Mouse (Mus musculus): ENCODE data around the gene Plcd3. TPM values are rescaled to one million over a fixed set of nuclear protein-coding genes. Genes with fewer than 3 reads are reported as not detected.

Gene Plcd3
- total RNA-seq, 2 experiments from 2014 or later: 9.3 to 10.2 TPM

DNA sequence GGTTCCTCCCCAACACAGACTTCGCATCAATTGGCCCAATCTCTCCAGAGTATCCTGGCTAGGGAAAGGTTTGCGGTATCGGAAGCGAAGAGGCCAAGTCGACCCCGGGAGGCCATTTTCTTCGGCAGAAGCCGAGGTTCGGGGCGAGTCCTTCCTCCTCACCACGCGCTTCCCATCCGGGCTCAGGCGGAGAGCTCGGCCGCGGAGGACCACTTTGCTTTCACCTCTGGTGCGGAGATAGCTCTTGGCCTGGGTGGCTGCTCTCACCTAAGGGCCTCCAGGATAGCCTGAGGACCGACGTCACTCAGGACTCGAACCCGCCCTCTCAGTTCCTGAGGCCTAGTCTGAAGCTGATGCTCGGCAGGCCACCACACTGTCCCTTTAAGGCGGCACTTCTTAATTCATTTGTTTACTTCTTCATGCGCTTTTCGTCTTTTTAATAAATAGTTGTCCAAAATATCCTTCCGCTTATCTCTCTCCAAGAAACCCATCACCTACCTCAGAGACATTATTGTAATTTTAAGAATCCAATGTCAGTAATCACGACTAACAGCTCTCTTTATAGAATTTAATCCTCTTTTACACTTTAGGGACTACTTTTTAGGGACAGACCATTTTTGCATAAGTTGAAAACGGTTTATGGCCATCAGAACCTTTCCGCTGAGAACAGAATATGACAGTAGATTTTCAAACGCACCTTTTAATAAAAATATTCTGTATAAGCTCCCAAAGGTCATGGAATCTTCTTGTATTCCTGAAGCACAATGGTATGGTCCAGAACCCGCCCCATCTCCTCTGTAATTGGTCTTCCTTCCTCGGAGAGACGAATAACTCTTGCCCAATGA lies 13.9 kb upstream of the Plcd3 start:
- H3K27ac ChIP-seq: peak overlapping the region; percentile 99
- H3K4me3 ChIP-seq: peak overlapping the region; percentile 89
- peak; percentile 75 to 85 for DNase-seq (ENCODE audit: low spot score in 2 of 2)
- no peak for TF ChIP-seq CTCF (conservative IDR thresholded peaks at IDR 0.05)

DNA sequence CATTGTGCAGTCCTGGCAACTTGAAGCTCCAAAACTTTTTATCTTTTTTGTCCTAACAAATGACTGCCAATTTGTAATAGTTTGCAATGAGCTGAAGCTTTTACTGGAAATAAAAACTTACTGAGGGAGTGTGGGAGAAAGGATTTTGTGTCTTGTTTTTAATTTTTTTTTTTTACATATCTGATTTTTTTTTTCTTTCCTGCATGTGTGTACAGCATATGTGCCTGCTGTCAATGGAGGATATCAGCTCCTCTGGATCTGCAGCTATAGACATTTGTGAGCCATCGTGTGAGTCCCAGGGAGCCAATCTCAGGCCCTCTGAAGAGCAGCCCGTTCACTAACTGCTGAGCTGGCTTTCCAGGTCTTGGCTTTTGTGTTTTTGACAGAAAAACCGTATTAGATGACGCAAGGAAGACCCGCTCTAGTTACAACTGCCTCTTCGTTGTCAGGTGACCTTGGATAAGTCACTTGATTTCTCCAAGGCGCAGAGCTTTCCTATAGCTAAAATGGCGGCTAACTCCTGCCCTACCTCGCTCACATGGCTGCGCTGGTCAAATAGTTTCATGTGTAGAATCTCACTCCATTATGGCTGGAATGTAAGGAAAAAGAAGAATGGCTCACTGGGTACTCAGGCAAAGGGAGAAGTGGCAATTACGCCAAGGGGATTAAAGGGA lies 12.9 kb upstream of the Plcd3 start:
- no peak for TF ChIP-seq CTCF (conservative IDR thresholded peaks at IDR 0.05)
- no peak for DNase-seq (ENCODE audit: low spot score in 2 of 2)
- Histone ChIP-seq H3K27ac (peak overlapping the region; percentile 99), H3K4me3 (peak overlapping the region; percentile 89)

DNA sequence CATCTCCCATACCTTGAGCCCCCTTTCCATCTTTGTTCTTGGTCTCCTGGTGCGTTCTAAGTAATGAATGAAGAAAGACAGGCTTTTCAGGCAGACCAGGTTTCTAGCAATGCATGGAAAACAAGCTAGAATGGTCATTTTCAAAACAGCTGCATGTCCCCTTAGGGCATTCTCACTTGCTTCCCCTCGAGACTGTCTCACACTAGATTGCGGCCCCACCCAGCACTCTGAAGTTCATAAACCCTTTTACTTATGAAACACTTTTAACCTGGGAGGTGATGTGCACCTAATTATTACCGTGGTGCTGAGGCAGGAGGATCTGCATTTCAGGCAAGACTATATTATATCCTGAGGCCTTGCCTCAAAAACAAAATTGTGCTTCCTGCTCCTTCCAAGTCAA lies 12.3 kb upstream of the Plcd3 start:
- no peak for DNase-seq (ENCODE audit: low spot score in 2 of 2)
- TF ChIP-seq CTCF (conservative IDR thresholded peaks at IDR 0.05): no peak
- Histone ChIP-seq H3K27ac (peak overlapping the region; percentile 99; the same call in 1 of the 2 replicates), H3K4me3 (no peak overlapping the region)

DNA sequence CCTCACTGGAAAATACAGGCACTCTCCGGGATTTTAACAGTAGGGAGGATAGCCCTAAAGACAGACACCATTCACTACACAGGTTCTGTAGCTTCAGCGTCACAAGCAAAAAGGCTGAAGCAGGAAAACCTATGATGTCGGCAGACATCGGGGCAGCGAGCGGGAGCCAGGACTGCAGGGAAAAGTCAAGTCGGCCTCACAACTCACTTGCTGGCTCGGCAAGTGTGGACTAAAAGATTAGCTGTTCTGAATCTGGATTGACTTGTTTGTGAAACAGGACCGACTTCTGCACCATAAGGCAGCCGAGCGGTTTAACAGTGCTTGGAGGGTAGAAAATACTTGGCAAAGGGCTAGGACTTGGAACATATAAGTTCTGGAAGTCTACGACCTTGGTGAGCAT lies 11.5 kb upstream of the Plcd3 start:
- no peak for TF ChIP-seq CTCF (conservative IDR thresholded peaks at IDR 0.05)
- Histone ChIP-seq H3K27ac (peak overlapping the region; percentile 79), H3K4me3 (no peak overlapping the region; the same call in 1 of the 2 replicates)
- DNase-seq (ENCODE audit: low spot score in 2 of 2): no peak

DNA sequence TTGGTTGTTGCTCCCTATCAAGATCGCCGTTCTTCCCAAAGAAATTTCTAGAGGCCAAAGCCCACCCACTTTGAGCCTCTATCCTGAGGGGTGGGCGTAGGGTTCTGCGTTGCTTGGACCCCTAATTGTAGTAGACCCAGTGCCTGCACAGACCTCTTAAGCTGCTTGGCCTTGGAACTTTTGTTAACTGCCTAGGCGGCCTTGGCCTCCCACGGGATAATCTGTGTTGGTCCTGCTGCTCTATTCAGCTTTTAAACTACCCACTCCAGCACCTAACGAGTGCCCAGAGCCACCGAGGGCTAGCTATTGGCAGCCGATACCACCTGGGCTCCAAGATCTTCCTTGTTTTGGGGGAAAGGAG lies 11.1 kb upstream of the Plcd3 start:
- TF ChIP-seq CTCF (conservative IDR thresholded peaks at IDR 0.05): no peak
- no peak for DNase-seq (ENCODE audit: low spot score in 2 of 2)
- peak overlapping the region; percentile 50 for H3K4me3 ChIP-seq
- H3K27ac ChIP-seq: peak overlapping the region; percentile 79

DNA sequence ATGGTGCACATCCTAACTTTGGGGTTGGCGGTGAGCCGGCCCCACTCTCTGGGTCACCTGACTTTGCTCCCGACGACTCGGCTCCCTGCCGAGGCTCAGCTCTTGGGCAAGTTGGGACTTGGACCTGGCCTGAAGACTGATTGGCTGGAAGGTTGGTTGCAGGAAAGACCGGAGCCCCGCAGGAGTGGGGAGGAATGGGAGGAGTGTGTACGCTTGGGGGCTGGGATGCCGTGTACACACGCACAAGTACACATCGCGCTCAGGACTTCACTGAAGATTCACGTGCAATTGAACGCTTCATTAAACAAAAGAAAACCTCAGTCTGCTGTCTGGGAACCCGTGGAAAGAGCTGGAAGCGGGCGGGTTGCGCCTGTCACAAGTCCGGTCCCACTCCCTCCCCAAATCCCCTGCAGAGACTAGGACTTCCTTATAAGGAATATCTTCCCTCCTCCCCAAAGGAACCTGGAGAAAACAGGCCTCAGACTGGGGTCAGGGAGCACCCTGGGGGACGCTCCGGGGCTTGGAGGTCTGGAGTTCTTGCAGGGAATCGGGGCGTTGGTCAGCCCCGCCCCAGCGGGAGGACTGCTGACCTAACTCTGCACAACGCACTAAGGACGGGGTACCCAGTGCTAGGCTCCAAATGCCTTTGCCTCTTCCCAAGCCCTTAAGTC lies 10.6 kb upstream of the Plcd3 start:
- peak in 1 of 2 experiments; percentile 26 for DNase-seq (ENCODE audit: low spot score in 2 of 2)
- peak overlapping the region; percentile 79 for H3K27ac ChIP-seq
- no peak for TF ChIP-seq CTCF (conservative IDR thresholded peaks at IDR 0.05)
- H3K4me3 ChIP-seq: peak overlapping the region; percentile 50

DNA sequence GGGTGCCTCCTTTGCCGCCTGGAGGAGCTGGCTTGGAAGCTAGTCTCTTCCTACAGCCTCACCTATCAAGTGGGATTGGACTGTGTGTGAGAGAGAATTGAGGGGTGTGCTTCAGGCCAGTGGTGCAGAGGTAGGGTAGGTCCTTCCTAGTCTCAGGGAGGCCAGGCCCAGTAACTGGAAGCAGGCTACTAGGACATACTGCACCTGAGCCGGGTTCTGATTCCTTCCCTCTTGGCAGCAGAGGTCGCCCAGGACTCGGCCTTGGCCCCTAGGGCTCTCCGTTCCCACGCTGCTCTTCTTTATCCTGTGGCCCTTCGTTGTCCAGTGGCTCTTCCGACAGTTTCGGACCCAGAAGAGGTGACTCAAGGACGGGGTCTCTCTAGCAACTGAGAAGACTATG lies 9.8 kb upstream of the Plcd3 start:
- TF ChIP-seq CTCF (conservative IDR thresholded peaks at IDR 0.05): no peak
- Histone ChIP-seq H3K4me3 (no peak overlapping the region), H3K27ac (peak overlapping the region; percentile 79; the same call in 1 of the 2 replicates)

DNA sequence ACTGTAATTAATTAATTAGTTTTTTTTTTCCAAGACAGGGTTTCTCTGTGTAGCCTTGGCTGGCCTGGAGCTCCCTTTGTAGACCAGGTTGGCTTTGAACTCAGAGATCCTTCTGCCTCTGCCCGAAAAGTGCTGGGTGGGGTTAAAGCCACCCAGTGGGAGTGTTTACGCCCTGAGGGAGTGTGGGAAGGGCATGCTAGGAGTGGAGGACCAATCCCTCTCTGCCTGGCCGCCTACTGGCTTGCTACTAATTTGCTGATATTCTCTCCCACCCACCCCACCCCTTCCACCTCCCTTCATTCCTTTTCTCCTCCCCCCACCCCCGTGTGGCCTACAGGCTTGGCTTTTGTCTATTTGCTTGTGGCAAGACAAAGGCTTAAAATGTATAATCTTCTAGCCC lies 4.9 kb upstream of the Plcd3 start:
- no peak overlapping the region for H3K27ac ChIP-seq
- no peak for TF ChIP-seq CTCF (conservative IDR thresholded peaks at IDR 0.05)
- H3K4me3 ChIP-seq: no peak overlapping the region
- no peak for DNase-seq (ENCODE audit: low spot score in 2 of 2)

More for the DNA sequence above, 9.8 kb upstream of the Plcd3 start:
- no peak for DNase-seq (ENCODE audit: low spot score in 2 of 2)

DNA sequence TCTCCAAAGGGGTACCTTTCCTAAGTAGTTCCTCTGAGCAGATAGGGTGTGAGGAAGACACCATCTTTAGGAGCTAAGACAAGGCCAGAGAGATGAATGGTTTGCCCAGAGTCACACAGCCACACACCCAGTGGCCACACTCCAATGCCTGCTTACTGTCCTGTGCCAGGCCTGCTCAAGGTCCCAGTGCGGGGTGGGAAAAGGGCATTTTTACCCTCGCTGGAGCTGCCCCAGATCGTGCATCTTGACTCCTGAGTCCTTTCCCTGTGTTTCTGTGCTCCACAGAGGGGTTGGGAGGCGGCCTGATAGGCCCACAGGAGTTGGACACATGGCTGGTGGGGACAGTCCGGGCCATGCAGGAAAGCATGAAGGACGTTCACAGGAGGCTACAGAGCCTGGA lies 4.4 kb upstream of the Plcd3 start:
- Histone ChIP-seq H3K27ac (no peak overlapping the region), H3K4me3 (no peak overlapping the region)
- TF ChIP-seq CTCF (conservative IDR thresholded peaks at IDR 0.05): no peak

DNA sequence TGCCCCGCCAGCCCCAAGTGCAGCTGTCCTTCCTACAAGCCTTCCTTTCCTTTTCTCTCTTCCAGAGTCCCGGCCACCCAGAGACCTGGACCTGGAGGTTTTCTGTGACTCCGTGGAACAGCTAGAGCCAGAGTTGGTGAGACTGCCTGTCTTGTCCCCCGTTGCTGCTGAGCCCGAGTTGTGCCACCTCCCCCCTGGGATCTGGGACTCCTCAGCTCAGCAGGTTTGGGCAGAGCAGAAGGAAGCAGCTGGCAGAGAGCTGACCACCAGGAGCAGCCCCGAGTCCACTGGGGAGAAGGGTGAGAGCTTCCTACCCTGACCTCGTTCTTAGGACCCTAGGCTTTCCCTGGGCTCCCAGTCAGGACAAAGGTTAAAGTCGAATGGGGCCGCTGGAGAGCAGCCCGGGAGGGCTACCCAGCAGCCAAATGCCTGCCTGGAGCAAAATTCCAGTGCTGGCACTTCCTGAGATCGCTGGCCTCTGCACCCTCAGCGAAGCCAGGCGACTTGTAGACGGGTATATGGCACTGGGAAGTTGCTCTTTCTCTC lies 3.8 kb upstream of the Plcd3 start:
- no peak for TF ChIP-seq CTCF (conservative IDR thresholded peaks at IDR 0.05)
- H3K4me3 ChIP-seq: no peak overlapping the region
- no peak overlapping the region for H3K27ac ChIP-seq
- DNase-seq (ENCODE audit: low spot score in 2 of 2): no peak

More for the DNA sequence above, 4.4 kb upstream of the Plcd3 start:
- no peak for DNase-seq (ENCODE audit: low spot score in 2 of 2)

DNA sequence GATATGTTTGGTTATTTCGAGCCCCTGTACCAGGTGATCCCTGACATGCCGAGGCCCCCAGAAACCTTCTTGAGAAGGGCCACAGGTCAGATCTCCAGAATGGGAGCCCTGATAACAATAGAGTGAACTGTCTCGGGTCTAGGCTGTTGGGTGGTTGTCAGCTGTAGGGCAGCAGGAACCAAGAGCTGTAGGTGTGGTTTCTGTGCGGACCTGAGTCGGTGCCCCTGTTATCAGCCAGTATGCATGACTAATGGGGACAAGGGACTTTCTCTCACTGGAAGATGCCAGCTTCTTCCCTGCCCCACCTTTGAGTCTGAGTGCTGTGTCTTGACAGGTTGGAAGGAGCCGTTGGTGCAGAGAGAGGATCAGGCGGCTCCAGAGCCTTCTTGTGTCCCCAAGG lies 3.0 kb upstream of the Plcd3 start:
- TF ChIP-seq CTCF (conservative IDR thresholded peaks at IDR 0.05): no peak
- no peak for DNase-seq (ENCODE audit: low spot score in 2 of 2)
- H3K4me3 ChIP-seq: no peak overlapping the region; the same call in 1 of the 2 replicates
- H3K27ac ChIP-seq: no peak overlapping the region

DNA sequence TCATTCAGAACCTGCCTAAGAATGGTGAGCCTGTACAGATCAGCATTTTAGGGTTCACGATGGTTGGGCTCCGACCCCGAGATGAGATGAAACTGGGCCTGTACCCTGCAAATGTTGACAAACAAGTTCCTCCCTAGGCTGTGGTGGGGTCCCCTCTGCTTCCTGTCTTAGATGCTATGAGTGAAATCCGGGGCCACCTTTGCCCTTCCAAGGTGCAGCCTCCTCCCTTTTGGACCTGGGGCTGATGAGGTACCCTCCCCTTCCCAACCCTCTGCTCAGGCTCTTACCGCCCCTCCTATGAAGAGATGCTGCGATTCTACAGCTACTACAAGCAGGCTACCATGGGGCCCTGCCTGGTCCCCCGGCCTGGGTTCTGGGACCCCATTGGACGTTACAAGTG lies 2.2 kb upstream of the Plcd3 start:
- peak overlapping the region; percentile 85 for H3K27ac ChIP-seq
- TF ChIP-seq CTCF (conservative IDR thresholded peaks at IDR 0.05): no peak
- no peak for DNase-seq (ENCODE audit: low spot score in 2 of 2)
- H3K4me3 ChIP-seq: peak overlapping the region; percentile 85
